Mouse (Mus musculus): ENCODE data around the gene 4930503B20Rik.

The 4930503B20Rik gene

DNA sequence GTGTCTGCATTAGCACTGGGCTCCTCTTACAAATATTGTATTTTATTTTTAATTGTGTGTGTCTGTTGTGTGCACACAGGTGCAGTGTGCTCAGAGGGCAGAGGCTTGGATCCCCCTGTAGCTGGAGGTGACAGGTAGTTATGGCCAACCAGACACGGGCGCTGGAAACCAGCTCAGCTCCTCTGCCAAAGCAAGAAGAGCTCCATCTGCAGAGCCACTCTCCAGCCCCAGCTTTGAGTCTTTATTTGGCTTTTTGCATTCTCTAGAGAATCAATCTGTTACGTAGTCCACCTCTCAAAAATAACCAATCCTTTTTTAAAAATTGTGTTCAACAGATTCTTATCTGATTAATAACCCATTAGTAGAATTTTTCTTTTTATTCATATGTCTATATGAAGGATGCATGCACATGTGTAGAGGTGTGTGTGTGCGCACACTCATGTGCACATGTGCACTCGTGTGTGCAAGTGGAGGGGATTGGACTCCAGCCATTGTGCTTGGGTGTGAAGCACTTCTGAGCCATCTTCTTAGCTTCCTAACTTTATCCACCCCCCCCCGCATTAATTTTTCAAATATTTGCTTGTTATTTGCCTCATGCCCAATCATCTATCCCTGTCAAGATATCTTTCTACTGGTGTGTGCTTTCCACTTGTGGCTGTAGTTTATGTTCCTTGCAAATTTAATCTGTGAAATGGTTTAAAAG, 51.8 kb downstream of the 4930503B20Rik start:
- DNase-seq (ENCODE audit: low spot score), result no peak

DNA sequence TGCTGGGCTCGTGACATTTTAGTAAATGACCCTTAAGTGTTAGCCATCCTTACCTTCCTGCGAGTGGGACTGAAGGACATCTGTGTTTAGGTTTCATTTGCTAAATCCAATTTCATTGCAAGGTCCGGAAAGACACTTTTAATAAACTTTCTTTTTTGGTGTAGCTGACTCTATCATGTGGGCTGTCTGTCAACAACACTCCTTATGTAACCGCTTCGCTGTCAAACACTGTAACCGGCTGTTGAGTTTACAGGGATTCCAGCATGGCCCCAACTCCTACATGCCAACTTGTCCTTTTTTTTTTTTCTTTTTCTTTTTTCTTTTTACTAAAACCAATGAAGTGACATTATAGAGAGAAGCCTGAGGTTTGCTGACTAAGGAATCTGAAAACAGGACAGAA, 52.7 kb downstream of the 4930503B20Rik start:
- peak; percentile 12 for DNase-seq (ENCODE audit: low spot score)

DNA sequence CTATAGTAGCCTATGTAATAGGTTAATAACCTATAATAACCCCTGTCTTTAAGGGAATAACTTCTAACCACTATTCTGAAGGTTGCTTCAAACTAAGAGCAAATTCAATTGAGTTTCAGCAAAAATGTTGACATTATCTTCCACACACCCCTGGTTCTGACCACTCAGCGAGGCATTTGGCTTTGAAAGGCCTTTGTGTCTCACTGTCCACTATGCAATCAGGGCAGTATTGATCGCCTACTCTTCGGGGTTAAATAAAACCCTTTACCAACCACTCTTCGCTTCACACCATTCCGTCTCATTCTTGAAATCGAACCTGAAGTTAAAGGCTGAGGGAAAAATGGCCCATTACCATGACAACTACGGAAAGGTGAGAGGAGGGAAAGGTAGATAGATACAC, 54.3 kb downstream of the 4930503B20Rik start:
- DNase-seq (ENCODE audit: low spot score), result no peak

DNA sequence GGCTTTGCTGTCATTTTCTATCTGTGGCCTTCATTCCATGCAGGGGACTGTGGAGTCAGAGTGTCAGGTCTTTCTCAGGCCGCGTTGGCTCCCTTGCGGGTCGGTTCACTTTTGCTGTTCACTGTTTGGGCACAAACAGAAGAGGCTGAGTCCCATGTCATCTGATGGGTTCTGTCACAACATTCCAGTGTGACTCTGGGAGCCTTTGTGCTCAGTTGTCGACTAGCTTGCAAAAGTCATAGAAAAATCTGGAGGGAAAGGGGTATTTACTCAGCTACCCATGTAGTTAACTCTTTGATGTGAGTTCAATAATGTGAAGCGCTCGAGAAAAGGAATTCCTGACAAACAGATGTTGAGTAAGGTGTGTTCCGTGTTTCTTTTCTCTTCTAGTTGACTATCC, 54.7 kb downstream of the 4930503B20Rik start:
- DNase-seq (ENCODE audit: low spot score), result no peak

DNA sequence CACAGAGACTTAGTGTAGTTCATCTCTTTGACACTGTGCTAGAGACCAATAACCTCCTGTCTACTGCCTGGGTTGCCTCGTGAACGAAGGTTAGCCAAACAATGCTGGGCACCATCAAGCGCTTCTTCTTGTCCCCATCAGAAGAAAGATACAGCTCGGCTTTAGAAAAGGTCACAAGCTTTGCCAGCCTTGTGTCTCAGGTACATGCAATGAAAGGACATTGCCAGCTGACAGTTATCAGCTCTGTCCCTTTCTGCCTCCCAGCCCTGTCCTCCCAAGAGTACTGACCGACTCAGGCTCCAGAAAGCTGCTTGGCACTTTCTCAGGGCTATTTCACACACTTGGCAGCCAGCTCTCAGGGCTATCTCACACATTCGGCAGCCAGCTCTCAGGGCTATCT, 55.7 kb downstream of the 4930503B20Rik start:
- DNase-seq (ENCODE audit: low spot score), result no peak
